Mouse (Mus musculus): Measurements from ENCODE around the gene Rnf185. TPM values are rescaled to one million over a fixed set of nuclear protein-coding genes. Genes with fewer than 3 reads are reported as not detected.

Rnf185 gene
- 10 to 100 TPM; 19.5 to 20.2 TPM for total RNA-seq (2021)

- peak; percentile 91 for DNase-seq (ENCODE audit: low spot score)
- intact Hi-C loops (cut with DNase I): loop anchor here (5.0 kb wide), 1 partner anchor 45 kb away; the partner anchor contains the start of gene Limk2
These were observed at the start of gene Rnf185 for GRCm38 (mm10) chr11:3452167-3452639. TSS of gene Rnf185 (minus strand) at chr11:3452363.

- intact Hi-C loops (cut with DNase I): no loop called here
- no peak for DNase-seq (ENCODE audit: low spot score)
These were observed 45.1 kb upstream of the Rnf185 start for GRCm38 (mm10) chr11:3497296-3497695.

GRCm38 (mm10) chr11:3496756-3497155 is 44.6 kb upstream of the Rnf185 start:
- DNase-seq (ENCODE audit: low spot score): no peak
- intact Hi-C loops (cut with DNase I): no loop called here

GRCm38 (mm10) chr11:3495496-3495895 is 43.3 kb upstream of the Rnf185 start:
- no peak for DNase-seq (ENCODE audit: low spot score)
- intact Hi-C loops (cut with DNase I): no loop called here

GRCm38 (mm10) chr11:3494857-3495256 is 42.7 kb upstream of the Rnf185 start:
- no peak for DNase-seq (ENCODE audit: low spot score)
- intact Hi-C loops (cut with DNase I): no loop called here

GRCm38 (mm10) chr11:3492748-3493147 is 40.6 kb upstream of the Rnf185 start:
- intact Hi-C loops (cut with DNase I): no loop called here

GRCm38 (mm10) chr11:3489036-3489435 is 36.9 kb upstream of the Rnf185 start:
- no peak for DNase-seq (ENCODE audit: low spot score)

More at GRCm38 (mm10) chr11:3492748-3493147, 40.6 kb upstream of the Rnf185 start:
- no peak for DNase-seq (ENCODE audit: low spot score)

GRCm38 (mm10) chr11:3487952-3488570 is 35.9 kb upstream of the Rnf185 start, which contains the start of gene Pla2g3:
TSS of gene Pla2g3 (plus strand) at chr11:3488284.
- DNase-seq (ENCODE audit: low spot score): no peak
- intact Hi-C loops (cut with DNase I): no loop called here

More at GRCm38 (mm10) chr11:3489036-3489435, 36.9 kb upstream of the Rnf185 start:
- intact Hi-C loops (cut with DNase I): no loop called here

- DNase-seq (ENCODE audit: low spot score): no peak
- intact Hi-C loops (cut with DNase I): no loop called here
These were observed 34.2 kb upstream of the Rnf185 start for GRCm38 (mm10) chr11:3486349-3486748.

- DNase-seq (ENCODE audit: low spot score): no peak
- intact Hi-C loops (cut with DNase I): no loop called here
These were observed 31.9 kb upstream of the Rnf185 start for GRCm38 (mm10) chr11:3483980-3484642.

- intact Hi-C loops (cut with DNase I): loop anchor here (10.0 kb wide), 1 partner anchor 399 kb away; no protein-coding TSS in a partner anchor
- DNase-seq (ENCODE audit: low spot score): no peak
These were observed 23.3 kb upstream of the Rnf185 start for GRCm38 (mm10) chr11:3475489-3475888.

GRCm38 (mm10) chr11:3474480-3475115 is 22.4 kb upstream of the Rnf185 start:
- intact Hi-C loops (cut with DNase I): loop anchor here (1.0 to 10.0 kb wide), 3 partner anchors 40 to 400 kb away; partner anchors contain the start of gene Selenom
- DNase-seq (ENCODE audit: low spot score): no peak

GRCm38 (mm10) chr11:3472484-3472883 is 20.3 kb upstream of the Rnf185 start:
- peak; percentile 57 for DNase-seq (ENCODE audit: low spot score)
- intact Hi-C loops (cut with DNase I): loop anchor here (2.0 to 10.0 kb wide), 4 partner anchors 130 to 402 kb away; no protein-coding TSS in a partner anchor

- intact Hi-C loops (cut with DNase I): loop anchor here (5.0 to 10.0 kb wide), 2 partner anchors 131 to 403 kb away; no protein-coding TSS in a partner anchor
- no peak for DNase-seq (ENCODE audit: low spot score)
These were observed 19.3 kb upstream of the Rnf185 start for GRCm38 (mm10) chr11:3471448-3471850.

- intact Hi-C loops (cut with DNase I): no loop called here
- DNase-seq (ENCODE audit: low spot score): no peak
These were observed 10.7 kb upstream of the Rnf185 start for GRCm38 (mm10) chr11:3462846-3463245.

GRCm38 (mm10) chr11:3459105-3459468 is 6.9 kb upstream of the Rnf185 start:
- intact Hi-C loops (cut with DNase I): no loop called here
- DNase-seq (ENCODE audit: low spot score): no peak

- intact Hi-C loops (cut with DNase I): no loop called here
These were observed 6.4 kb upstream of the Rnf185 start for GRCm38 (mm10) chr11:3458428-3459104.

GRCm38 (mm10) chr11:3456354-3456753 is 4.2 kb upstream of the Rnf185 start:
- DNase-seq (ENCODE audit: low spot score): peak; percentile 11
- intact Hi-C loops (cut with DNase I): no loop called here

More at GRCm38 (mm10) chr11:3458428-3459104, 6.4 kb upstream of the Rnf185 start:
- DNase-seq (ENCODE audit: low spot score): no peak

GRCm38 (mm10) chr11:3454506-3454905 is 2.3 kb upstream of the Rnf185 start:
- no peak for DNase-seq (ENCODE audit: low spot score)
- intact Hi-C loops (cut with DNase I): loop anchor here (5.0 kb wide), 1 partner anchor 47 kb away; the partner anchor contains the start of gene Limk2

- DNase-seq (ENCODE audit: low spot score): no peak
- intact Hi-C loops (cut with DNase I): loop anchor here (5.0 kb wide), 1 partner anchor 46 kb away; the partner anchor contains the start of gene Limk2
These were observed 1.3 kb upstream of the Rnf185 start for GRCm38 (mm10) chr11:3453467-3453866.
